Mouse (Mus musculus) lung, postnatal 14 days (tissue): ENCODE measurements around the gene Ttc23l.
"Not testable (repeated sequence)": the region's sequence is repeated elsewhere in the genome, so short reads cannot be mapped to it uniquely, and the experiment has no call there.

Experiments
- DNase-seq: peaks from one replicate; pipeline ENCODE4 v3.0.0; 2021

Ttc23l gene

DNA sequence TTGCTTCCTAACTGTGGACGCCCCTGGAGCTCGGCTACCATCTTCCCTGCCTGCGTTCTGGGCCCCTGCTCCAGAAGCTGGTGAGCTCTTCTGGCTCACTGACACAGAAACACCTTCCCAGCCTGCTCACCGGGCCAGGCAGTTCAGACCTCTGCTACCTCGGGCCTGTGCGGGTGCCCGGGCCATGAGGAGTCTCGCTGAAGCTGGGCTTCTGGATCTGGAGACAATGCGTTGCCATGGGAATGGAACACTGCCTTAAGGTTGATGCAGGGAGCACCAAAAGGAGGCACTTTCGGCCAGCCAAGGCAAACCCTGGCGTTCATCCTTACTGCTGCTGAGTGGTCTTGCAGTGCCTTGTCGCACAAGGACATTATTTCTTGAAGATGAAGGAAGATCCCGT is at the start of gene Ttc23l:
Ttc23l (minus strand) TSS at position 204 of the 400 bp plus-strand sequence.
- no peak for DNase-seq

DNA sequence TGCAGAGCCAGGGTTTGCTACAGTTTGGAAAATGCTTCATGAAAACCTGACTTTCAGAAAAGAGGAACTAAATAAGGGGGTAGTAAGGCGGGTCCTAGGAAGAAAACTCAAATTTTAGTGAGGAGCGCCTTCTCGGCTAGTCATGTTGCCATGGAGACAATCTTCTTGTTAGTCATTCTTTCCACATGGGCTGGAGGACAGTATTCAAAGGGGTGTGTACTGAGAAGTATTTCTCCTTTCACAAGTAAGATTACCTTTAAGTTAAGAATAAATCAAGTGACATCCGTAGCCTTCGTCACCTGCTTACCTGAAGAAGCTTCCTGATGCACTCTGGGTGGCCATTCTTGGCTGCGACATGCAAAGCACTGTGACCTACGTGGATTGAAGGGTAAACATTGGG is 40.9 kb upstream of the Ttc23l start:
- DNase-seq, result no peak

DNA sequence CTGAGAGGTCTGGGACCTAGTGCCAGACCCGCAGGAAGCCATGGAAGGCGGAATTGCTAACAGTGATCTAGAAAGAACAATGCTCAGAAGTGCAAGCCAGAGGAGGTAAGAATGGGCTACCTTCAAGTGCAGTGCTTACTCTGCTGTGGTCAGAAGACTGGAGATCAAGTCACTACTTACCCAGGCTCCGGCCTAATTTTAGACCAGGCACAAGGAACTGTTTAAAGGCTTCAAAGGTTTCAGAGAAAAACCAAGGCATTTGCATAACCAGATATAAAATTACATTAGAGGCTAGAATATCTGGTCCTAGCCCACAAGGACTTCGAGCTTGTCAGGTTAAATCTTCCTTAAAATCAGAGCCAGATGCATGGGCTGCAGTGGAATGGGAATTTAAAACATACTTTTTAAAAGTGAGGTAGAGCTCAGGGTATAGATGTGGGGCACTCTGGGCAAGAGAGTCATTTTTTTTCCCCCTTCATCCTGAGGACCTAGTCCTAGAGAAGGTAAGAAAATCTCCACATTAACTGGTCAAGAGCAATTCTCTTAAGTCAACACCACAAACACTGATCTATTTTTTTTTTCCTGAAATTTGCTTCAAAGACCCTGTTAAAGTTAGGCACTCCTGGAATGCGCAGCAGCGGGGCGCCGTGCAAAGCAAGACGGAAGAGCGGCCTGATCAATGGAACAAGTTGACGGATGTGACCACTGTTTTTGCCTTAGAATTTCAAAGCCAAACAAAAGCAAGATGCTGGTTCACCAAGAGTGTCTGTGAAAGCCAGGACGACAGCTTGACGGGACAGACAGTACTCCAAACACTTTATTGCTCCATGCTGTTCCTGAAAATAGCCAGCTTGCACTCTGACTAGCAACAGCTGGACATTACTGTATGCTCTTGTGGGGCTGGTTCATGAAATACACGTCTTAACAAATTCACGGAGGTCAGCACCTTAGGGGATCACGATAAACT is 40.1 kb upstream of the Ttc23l start:
- peak; percentile 30 for DNase-seq

DNA sequence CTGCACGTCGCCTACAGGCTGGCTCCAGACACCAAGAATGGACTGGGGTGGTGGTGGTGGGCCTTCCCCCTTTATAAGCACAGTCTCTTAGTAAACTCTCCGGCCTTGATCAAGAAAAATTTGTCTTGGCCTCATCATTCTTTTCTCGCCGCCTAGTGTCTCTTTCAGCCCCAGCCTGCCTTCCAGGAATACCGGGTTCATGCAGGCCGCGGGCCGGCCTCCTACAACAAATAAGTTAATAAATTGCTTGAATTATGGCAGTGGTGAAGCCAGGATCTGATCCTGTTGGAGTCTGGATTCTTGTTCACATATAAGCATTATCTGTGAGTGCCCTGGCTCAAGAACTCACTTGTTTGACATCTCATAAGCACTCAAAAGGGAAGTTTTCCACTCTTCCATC is 38.4 kb upstream of the Ttc23l start:
- no peak for DNase-seq

DNA sequence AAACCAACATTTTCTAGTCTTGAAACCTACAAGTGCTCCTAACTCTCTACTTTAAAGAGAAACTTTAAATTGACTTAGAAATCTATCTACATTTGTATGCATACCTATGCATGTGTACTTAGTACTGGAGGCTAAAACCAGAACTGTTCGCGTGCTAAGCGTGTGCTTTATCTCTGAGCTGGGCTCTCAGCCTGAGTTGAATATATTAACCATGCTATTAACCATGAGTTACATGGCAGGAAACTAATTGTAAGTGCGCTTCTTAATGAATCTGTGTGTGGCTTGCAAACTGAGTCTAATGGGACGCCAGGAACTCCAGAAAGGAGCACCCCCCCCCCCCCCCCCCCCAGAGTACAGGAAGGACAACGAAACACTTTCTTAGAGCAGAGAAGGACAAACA is 36.9 kb upstream of the Ttc23l start:
- DNase-seq, result no peak

DNA sequence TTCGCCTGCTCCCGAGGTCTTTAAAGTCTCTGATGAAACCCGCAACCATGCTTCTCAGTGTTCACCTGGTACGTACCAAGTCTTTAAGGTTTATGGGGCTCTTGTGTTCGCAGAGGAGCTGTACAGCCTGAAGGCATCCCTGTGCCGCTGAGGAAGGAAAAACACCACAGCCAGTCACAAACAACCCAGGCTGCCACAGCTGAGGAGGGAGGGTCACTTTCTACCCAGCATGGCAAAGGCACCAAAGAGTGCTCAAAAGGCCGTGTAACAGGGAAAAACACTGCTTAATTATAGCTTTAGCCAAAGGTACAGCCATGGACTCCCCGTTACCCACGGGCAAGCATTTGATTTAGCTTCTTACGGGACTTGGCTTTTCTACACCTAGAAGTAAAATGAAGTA is 36.4 kb upstream of the Ttc23l start:
- no peak for DNase-seq

DNA sequence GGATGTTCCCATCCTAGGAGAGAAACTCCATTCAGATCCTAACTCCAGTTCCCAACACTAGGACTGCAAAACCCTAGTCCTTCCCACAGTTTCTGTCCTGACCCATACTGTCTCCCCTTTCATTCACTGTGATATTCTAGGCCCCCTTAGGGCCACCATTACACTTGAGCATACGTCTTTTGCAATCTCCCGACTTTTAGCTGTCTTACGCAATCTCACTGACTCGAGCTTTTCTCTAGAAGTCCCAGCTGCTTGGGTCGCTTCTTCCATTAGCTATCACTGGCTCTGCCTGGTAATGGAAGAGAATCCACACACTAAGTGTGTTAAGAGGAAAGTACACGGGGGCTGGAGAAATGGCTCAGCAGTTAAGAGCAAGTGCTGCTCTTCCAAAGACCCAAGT is 34.6 kb upstream of the Ttc23l start:
- no peak for DNase-seq

DNA sequence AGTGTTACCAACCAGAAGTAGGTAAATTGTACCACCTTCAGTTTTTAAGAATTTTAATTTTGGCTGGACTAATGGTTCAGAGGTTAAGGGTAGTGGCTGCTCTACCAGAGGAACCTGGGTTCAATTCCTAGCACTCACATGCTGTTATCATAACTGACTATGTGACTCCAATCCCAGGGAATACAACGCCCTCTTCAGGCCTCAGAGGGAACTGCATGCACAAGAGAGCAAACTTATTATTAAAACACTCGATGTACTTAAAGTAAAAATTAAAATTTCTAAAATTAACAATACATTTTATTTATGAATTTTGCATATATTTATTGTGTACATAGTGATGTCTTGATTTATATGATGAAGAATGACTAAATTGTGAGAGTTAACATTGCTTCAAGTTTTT is 28.1 kb upstream of the Ttc23l start:
- no peak for DNase-seq

DNA sequence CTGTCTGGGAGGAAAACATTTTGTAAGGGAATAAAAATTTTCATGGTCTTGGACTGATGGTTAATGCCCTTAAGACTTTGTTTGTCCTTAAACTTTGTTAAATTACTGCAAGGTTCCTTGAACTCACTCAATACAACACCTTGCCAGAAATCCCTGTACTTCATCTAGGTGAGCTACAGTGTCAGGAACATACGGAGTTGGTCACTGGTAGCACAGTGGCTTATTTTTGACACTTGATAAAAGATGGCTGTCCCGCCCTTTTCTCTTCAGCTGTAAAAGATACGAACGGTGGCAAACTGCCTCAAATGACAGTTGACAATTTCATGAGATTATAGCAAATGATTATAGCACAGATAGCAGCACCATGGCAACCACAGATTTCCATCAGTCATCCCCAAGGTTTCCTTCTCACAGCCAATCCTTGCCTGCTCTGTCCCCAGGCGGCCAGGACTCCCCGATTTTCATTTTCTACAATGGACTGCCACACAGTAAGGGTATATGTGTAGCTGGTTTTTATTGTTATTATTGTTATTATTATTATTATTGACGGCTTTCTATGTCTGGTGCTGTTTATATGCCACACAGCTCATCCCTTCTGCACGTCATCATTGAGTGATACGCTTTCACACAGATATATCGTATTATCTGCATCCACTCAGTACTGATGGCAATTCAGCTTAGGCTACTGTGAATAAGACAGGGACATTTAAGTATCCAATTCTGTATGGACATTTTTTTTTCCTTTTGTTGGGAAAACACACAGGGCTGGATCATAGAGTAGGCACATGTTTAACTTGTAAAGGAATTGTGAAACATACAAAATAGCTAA is 26.1 kb upstream of the Ttc23l start:
- DNase-seq, result no peak

DNA sequence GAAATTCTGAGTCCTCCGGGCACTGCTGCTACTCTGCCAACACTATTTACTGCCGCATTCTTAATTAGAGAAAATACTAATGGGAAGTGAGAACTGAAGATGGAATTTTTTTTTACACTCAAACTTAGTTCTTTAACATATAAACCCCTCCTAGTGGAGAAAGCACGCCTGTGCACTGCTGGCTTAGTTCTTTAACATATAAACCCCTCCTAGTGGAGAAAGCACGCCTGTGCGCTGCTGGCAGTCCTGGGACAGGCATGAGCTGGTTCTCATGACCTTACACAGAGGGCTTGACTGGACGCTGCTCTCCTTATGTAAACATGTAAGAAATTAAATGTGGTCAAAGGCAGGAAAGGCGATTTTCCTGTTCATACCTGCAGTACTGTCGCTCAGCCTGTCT is 24.9 kb upstream of the Ttc23l start:
- DNase-seq, result peak; percentile 67

DNA sequence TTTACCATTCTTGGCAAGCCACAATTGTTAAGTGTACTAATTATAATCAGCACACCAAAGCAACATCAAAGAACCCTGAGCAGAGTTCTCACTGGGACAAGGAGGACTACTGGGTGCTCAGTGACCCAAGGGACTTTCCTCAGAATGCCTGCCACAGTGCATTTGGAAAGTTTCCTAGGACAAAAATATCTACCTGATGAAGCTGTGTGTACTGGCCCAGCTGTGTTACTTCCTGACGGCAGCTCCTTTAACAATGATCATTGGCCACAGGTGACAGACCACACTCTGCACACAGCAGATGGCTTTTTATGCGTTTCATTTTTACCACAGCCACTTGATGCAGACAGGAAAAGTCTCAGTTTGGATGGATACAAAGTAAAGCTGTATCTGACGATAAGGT is 20.7 kb upstream of the Ttc23l start:
- no peak for DNase-seq

DNA sequence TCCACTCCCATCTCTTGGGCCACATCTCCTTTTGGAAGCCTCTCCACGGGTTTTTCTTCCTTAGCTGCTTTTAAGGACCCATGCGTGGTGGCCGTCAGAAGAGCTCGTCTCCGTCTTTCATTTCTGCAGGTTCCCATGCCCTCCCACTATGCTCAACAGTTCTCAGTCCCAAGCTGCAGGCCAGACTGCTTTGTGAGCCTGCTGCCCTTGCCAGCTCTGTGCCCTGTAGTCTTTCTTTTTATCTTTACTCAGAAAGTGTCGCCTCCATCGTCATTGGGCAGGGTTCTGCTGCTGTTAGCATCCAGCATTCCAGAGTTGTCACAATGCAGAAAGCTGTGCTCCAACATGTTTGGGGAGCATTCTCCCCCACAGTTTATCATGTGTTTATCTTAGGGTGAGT is 8.0 kb upstream of the Ttc23l start:
- DNase-seq, result no peak

DNA sequence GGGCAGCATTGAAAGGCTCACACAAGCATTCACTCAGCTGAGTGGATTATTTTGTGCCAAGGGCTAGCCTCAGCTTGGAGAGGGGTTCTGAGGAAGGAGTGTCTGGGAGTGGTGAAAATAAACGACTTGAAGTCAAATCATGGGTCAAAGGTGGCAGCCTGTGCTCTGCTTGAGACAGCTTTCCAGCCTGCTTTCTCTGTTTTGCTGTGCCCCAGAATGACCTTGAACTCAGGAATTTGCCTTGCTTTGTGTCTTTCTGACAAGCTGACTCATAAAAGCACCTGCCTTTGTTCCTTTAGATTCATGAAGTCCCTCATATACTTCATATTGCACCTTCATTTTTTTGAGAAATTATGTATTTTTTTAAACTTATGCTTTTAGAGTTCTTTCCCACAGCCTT is 5.7 kb upstream of the Ttc23l start:
- no peak for DNase-seq

DNA sequence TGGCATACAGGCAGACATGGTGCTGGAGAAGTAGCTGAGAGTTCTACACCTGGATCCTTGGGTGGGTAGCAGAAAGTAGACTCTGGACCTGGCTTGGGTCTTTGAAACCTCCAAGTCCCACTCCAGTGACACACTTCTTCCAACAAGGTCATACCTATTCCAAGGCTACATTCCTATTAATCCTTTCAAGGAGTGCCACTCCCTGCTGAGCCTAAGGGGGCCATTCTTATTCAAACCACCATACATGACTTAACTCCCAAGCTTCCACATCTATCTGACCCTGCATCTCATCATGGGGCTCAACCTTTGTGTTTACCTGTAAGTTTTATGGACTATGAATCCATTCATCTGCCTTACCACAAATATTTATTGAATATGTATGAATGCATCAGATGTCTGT is 3.8 kb upstream of the Ttc23l start:
- DNase-seq, result no peak

DNA sequence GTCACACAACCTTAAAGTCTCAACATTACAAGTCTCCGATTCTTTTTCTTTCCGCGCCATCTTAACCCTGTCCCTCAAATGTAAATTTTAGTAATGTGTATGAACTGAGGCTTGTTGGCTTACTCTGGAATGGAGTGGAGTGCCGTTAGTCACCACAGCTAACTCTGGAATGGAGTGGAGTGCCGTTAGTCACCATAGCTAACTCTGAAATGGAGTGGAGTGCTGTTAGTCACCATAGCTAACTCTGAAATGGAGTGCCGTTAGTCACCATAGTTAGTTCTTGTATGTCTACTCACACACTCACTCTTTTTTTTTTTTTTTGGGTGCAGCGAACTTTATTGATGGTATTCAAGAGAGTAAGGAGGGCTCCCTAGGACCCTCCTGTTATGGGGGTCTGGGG is 1.5 kb upstream of the Ttc23l start:
- no peak for DNase-seq

DNA sequence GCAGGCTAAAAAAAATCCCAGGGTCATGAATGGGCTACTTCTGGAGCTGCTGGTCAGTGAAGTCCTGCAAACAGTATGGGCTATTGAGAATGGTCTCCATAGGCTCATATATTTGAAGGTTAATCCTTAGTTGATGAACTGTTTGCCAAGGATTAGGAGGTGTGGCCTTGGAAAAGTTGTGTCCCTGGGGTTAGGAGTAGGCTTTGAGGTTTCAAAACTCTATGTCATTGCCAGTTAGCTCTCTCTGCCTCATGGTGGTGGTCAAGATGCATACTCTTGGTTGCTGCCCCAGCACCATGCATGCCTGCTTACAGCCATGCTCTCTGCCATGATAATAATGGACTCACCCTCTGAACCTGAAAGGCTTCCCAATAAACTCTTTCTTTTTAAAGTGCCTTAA is 4.1 kb downstream of the Ttc23l start:
- DNase-seq, result no peak

DNA sequence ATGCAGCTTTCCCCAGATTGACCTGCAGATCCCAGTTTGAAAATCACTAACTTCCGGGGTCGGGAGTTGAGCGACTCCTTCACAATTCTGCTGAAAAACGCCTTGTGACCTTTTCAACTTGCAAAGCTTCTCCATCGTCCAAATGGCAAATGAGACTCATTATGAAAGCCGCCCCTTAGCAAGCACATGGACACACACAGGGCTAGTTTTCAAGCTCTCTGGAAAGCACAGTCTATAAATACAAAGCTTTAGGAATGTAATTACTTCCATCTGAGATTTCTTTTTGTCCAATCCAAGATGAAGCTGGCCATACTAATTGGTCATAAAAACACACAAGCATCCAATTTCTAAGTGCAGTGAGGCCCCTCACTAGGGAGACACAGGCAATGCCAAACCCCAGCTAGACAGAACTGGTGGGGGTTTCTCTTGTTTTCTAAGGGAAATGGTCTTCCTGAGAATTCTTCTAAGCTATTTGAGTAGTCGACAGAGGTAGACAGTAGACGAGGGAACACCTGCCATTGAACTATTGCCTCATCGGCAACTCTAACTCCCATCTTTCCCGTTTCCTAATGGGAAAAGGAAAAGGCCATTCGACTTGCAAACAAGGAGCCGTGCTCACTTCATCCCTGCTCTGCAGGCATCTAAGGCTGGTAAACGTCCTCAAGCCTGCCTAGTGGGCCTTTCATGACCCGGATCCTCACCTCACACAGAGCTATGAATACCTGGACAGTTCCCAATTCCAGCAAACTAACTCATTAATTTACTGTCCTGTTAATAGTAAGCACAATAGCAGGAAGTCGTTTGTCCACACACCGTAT is 18.0 kb downstream of the Ttc23l start:
- no peak for DNase-seq

DNA sequence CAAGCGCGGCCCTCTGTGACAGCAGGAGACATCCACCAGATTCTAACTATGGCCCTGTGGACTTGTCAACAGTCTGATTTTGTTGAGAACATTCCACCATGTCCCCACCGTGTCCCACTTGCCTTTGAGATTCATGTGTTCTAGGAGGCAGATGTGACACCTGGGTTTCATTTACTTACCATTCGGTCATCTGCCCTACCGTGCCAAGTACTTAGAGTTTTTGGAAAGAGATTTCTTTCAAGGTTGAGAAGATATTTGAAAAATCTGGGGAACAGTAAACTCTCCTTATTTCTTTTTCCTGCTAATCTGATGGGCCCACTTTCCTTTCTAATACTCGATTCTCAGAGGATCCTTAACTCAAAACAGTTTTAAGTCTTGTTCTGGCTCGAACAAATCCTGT is 22.5 kb downstream of the Ttc23l start:
- no peak for DNase-seq

DNA sequence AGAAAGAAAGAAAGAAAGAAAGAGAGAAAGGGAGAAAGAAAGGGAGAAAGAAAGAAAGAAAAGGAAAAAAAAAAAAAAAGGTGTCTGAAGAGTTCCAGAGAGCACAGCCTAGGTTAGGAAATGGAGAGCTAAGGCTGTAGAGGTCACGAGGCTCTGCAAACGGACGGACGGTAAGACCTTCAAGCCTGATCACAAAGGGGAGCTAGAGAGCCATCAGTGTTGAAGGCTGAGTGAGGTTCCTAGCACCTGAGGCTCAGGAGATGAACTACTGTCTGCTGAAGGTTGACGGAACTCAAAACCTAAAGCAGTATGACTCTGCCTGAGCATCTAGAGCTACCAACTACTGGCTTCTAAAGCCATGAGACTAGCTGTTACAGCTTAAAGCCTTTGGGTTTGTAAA is 23.9 kb downstream of the Ttc23l start:
- no peak for DNase-seq

DNA sequence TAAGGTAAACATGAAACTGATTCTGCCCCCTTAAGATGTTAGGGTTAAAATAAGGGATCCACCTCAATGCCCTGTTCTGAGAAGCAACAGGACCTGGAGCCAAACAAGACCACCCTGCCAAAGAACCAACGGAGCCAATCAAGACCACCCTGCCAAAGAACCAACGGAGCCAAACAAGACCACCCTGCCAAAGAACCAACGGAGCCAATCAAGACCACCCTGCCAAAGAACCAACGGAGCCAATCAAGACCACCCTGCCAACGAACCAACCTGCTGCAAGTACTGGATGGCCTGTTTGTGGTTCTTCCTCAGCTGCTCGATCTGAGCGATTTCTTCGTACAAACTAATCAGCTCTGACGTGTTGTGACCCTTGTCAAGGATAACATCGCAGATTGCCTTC is 25.1 kb downstream of the Ttc23l start:
- DNase-seq, result not testable (repeated sequence)

DNA sequence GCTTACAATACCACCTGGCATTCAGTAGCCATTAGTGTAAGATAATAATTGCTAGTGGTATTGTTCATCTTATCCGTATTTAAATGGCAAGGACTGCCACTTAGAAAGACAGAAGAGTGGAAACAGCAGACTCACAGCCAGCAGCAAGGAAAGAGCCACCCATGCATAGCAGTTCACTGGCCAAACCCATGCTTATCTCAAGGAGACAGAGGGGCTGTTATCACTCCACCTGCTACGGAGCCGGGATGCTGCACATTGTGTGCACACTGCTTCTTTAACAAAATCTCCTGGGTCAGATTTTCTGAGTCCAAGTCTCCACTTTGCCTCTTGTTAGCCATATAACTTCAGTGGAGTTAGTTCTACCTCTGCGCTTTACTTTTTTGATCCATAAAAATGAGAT is 27.1 kb downstream of the Ttc23l start:
- DNase-seq, result no peak

DNA sequence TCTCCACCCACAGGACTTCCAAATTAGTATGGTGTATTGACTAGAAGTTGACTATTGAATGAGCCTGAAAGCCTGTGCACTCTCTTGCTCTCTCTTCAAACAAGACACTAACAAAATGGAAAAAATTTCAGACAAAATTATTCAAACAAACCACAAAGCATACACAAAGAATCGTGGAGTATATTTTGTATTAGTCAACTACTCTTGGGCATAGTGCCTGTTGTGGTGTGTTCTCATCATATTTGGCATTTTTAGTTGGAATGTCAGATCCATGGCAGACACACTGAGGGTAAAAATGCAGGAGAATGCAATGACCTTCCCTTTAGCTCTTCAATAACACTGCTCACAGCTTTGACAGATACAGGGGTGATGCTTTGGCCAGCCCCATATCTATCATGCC is 32.6 kb downstream of the Ttc23l start:
- DNase-seq, result no peak

DNA sequence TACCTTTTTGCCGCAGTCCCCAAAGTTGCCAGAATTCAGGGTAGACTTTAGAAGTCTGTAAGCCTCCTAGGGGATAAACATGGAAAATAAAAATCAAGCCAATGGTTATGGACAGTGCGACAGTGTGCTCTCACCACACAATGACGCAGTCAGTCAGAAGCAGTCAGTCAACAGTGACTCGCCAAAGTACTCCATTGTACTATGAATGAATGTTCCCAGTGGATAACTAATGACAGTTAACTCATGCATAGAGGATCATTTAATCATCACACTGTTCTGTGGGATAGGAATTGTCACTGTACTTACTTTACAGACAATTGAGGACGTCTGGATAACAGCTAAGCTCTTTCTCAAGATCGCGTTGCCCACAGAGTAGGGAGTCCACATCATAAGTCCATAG is 43.3 kb downstream of the Ttc23l start:
- DNase-seq, result no peak
